Mouse (Mus musculus) B cell, adult 62 days (primary cell): Measurements from ENCODE around the gene Olfr118. TPM values are rescaled to one million over a fixed set of nuclear protein-coding genes. Genes with fewer than 3 reads are reported as not detected.

Experiments
- total RNA-seq: library from RNA; stranded (reverse); gene quantifications from 4 replicates; pipeline ENCODE4 v1.2.4, GENCODE M21; 2023

The Olfr118 gene
- total RNA-seq, result not detected in 4 replicates

DNA sequence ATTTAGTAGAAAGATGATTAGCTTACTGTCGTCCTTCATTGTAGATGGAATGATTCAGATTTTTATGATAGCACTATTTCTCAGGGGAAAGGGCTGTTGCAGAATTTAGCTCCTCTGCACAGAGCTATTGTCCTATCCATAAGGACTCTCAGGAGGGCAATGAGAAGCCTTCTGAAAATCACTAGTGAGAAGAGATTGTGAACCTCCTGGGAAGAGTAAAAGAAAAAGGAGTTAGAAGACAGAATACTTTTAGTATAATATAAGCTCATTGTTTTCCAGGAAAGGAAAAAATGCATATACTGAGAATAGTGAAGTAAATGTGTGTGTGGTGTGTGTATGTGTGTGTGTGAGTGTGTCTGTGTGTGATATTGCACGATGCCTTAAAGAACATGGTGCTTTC lies at the start of gene Olfr118:
TSS of gene Olfr118 (plus strand) at position 301 of the 400 bp plus-strand sequence.

DNA sequence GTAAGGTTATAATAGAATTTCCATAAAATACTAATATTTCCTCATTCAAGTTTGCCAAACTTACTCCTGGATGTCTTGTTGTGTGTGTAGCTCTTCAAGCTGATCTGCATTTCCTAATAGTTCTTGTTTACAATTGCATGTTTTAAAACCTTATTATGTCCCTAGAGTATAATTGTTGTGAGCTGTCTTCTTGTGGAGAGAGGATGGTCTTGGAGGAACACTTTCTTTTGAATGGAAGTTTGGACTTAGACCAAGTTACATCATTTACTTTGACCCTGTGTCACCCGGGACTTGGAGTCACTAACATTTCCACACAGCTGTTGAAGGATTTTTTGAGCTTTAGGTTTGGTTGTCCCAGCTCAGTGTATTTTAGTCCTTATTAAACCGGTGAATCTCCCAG lies 39.8 kb upstream of the Olfr118 start, which contains the start of the genes Olfr115 and Olfr116:
TSS of gene Olfr115 (minus strand) at position 101 of the 400 bp plus-strand sequence.
TSS of gene Olfr116 (minus strand) at position 191 of the 400 bp plus-strand sequence.

DNA sequence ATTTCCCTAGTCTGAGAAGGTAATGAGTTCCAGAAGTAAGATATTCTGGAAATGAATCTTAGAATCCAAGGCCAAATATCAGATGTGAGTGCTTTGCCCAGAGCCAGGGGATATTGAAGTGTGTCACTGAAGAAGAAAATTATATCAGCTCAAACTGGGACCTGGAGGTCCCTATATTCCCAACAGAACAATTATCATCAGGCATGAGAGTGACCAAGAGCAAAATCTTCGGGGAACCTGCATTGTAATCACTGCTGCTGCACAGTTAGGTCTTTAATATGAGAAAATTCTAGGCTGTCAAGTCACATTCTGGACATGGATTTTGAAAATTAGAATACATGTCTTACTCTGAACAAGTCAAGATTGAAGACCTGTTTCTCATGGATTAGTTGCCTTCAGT lies 3.1 kb upstream of the Olfr118 start, which contains the start of gene Olfr117:
TSS of gene Olfr117 (minus strand) at position 101 of the 400 bp plus-strand sequence.

DNA sequence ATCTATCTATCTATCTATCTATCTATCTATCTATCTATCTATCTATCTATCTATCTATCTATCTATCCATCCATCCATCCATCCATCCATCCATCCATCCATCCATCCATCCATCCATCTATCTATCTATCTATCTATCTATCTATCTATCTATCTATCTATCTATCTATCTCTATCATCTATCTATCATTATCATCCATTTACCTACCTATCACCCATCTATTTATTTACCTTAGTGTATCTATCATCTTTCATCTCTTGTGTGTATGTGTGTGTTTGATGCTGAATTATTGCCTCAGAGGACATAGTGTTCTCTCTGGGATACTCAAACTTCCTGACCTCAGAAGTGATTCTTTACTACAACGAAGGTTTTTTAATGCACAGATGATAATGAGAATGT lies 29.5 kb downstream of the Olfr118 start, which contains the start of gene Olfr119:
TSS of gene Olfr119 (plus strand) at position 301 of the 400 bp plus-strand sequence.

DNA sequence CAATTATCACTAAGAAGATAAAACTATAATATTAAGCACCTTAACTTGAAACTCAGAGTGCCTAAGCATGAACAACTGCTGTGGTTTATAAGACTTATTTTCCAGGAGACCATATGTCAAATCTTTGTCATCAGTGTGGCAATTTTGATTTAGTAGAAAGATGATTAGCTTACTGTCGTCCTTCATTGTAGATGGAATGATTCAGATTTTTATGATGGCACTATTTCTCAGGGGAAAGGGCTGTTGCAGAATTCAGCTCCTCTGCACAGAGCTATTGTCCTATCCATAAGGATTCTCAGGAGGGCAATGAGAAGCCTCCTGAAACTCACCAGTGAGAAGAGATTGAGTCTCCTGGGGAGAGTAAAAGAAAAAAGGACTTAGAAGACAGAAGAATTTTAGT lies 54.7 kb downstream of the Olfr118 start, which contains the start of gene Olfr120:
TSS of gene Olfr120 (plus strand) at position 301 of the 400 bp plus-strand sequence.

Other genes with a start within 250 kb of the Olfr118 start
- gene Olfr108, start 221.5 kb upstream of the Olfr118 start, total RNA-seq, result not detected in 4 replicates
- gene Olfr109, start 208.1 kb upstream of the Olfr118 start, total RNA-seq, result not detected in 4 replicates
- not detected in 4 replicates for gene H2-M2, start 183.4 kb upstream of the Olfr118 start, total RNA-seq
- gene Olfr110, start 174.5 kb upstream of the Olfr118 start, total RNA-seq, result not detected in 4 replicates
- not detected in 4 replicates for gene Olfr111, start 159.0 kb upstream of the Olfr118 start, total RNA-seq
- not detected in 4 replicates for gene Olfr112, start 97.5 kb upstream of the Olfr118 start, total RNA-seq
- not detected in 4 replicates for gene Olfr113, start 89.3 kb upstream of the Olfr118 start, total RNA-seq
- not detected in 4 replicates for gene Olfr114, start 74.2 kb upstream of the Olfr118 start, total RNA-seq
- not detected in 4 replicates for gene Olfr115, start 39.9 kb upstream of the Olfr118 start, total RNA-seq
- not detected in 4 replicates for gene Olfr116, start 39.8 kb upstream of the Olfr118 start, total RNA-seq
- not detected in 4 replicates for gene Olfr117, start 3.2 kb upstream of the Olfr118 start, total RNA-seq
- not detected in 4 replicates for gene Olfr119, start 29.6 kb downstream of the Olfr118 start, total RNA-seq
- not detected in 4 replicates for gene Olfr120, start 54.8 kb downstream of the Olfr118 start, total RNA-seq
- not detected in 4 replicates for gene Olfr121, start 81.9 kb downstream of the Olfr118 start, total RNA-seq
- not detected in 4 replicates for gene Olfr122, start 101.6 kb downstream of the Olfr118 start, total RNA-seq
- gene Olfr123, start 126.5 kb downstream of the Olfr118 start, total RNA-seq, result not detected in 4 replicates
- not detected in 4 replicates for gene Olfr124, start 132.9 kb downstream of the Olfr118 start, total RNA-seq
- not detected in 4 replicates for gene Olfr125, start 166.0 kb downstream of the Olfr118 start, total RNA-seq
- gene Olfr126, start 180.5 kb downstream of the Olfr118 start, total RNA-seq, result not detected in 4 replicates
- gene Olfr127, start 233.4 kb downstream of the Olfr118 start, total RNA-seq, result not detected in 4 replicates